Mouse (Mus musculus): ENCODE results near the gene Foxd1.

The Foxd1 gene

DNA sequence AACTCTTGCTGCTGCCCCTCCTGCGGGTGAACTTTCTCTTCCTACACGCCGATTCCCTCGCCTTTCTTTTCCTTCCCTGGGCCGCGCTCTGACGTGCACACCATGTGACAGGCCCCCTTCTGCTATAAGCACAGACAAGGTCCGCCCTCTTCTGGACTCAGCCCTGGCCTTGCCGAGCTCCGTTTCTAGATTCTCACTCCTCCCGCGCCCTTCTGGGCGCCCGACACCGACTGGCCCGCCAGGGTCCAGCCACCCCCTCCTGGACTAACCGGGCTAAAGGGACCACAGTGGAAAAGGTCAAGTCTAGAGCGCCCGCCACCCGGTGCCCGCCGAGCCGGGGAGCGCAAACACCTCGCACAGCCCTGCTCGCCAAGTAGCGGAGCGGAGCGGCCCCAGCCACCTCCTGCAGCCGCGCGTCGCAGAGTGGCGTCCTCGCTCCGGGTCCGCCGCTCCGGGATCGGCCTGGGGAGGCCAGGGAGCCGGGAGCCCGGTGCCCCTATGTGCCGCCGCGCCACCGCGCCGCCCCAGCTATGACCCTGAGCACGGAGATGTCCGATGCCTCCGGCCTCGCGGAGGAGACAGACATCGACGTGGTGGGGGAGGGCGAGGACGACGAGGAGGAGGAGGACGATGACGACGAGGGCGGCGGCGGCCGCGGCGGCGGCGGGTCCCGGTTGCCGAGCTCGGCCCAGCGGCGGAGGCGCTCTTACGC is at the start of gene Foxd1:
Gene Foxd1 (plus strand): TSS at position 153 of the 712 bp plus-strand sequence.
- DNase-seq (ENCODE audit: low spot score): peak; percentile 16

GRCm38 (mm10) chr13:98305257-98305656 is 48.8 kb upstream of the Foxd1 start:
- DNase-seq (ENCODE audit: low spot score): no peak

DNA sequence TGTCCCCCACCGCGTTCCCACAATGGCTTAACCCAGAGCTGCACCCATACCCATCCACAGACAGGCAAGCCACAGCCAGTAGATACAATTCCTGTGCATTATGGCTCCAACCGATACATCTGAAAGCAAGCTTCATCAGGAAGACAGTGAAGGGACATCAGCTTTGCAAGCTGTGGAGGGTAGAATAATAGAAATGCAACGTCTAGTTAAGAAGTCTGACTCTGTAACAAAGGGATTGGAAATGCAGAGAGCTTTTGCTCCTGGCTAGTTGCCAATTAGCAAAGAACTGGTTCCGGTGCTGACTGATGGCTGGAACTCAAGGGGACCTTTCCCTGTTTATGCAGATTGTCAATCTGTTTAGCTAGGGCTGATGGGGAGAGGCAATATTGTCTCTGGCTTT is 47.6 kb upstream of the Foxd1 start:
- DNase-seq (ENCODE audit: low spot score): no peak

GRCm38 (mm10) chr13:98306852-98307475 is 47.1 kb upstream of the Foxd1 start:
- DNase-seq (ENCODE audit: low spot score): no peak

- DNase-seq (ENCODE audit: low spot score): no peak
These were observed 46.0 kb upstream of the Foxd1 start for GRCm38 (mm10) chr13:98308004-98308403.

DNA sequence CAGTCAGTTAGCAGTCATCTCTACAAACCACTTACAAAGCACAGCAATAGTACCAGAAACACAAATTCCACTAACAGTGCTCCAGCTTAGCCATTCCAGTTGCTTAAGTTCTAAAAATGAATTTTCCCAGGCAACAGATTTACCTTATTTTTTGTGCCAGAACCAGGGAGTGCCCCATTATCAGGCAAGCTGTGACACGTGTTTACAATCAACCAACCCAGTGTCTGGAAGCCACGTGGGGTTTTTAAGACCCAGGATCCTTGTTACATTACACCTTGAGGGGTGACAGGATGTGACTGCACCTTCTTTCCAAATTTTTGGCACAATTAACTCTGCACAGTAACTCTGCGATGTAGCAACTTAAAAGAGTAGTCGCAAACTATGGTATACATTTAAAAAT is 45.3 kb upstream of the Foxd1 start:
- no peak for DNase-seq (ENCODE audit: low spot score)

GRCm38 (mm10) chr13:98311597-98311996 is 42.4 kb upstream of the Foxd1 start:
- no peak for DNase-seq (ENCODE audit: low spot score)

GRCm38 (mm10) chr13:98313631-98314030 is 40.4 kb upstream of the Foxd1 start:
- DNase-seq (ENCODE audit: low spot score): no peak

GRCm38 (mm10) chr13:98315124-98315523 is 38.9 kb upstream of the Foxd1 start:
- DNase-seq (ENCODE audit: low spot score): no peak

- no peak for DNase-seq (ENCODE audit: low spot score)
These were observed 37.9 kb upstream of the Foxd1 start for GRCm38 (mm10) chr13:98316140-98316479.

- peak; percentile 86 for DNase-seq (ENCODE audit: low spot score)
These were observed 37.4 kb upstream of the Foxd1 start, which contains the start of gene Btf3 for GRCm38 (mm10) chr13:98316480-98317245. Btf3 (minus strand) TSS chr13:98317006.

GRCm38 (mm10) chr13:98317246-98317677 is 36.8 kb upstream of the Foxd1 start:
- no peak for DNase-seq (ENCODE audit: low spot score)

- no peak for DNase-seq (ENCODE audit: low spot score)
These were observed 36.1 kb upstream of the Foxd1 start for GRCm38 (mm10) chr13:98317911-98318310.

- no peak for DNase-seq (ENCODE audit: low spot score)
These were observed 29.0 kb upstream of the Foxd1 start for GRCm38 (mm10) chr13:98325034-98325433.

GRCm38 (mm10) chr13:98332106-98332505 is 21.9 kb upstream of the Foxd1 start:
- DNase-seq (ENCODE audit: low spot score): no peak

GRCm38 (mm10) chr13:98336205-98336604 is 17.8 kb upstream of the Foxd1 start:
- no peak for DNase-seq (ENCODE audit: low spot score)

DNA sequence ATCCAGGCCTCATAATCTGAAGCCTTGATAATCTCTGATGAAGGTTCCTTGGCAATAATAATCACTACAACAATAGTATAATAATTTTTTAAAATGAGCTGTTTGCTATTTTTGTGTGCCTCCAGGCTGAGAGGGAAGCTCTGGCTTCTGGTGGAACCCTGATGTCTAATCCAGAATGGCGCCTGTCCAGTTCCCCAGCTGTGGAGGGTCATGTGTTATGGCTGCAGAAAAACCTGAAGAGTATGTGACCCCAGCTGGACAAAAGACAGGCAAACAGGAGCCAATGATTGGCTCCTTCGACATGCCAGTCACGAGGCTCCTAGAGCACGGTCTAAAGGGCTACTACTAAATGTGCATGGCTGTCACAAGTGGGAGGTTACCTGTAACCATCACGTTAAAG is 13.5 kb upstream of the Foxd1 start:
- no peak for DNase-seq (ENCODE audit: low spot score)

DNA sequence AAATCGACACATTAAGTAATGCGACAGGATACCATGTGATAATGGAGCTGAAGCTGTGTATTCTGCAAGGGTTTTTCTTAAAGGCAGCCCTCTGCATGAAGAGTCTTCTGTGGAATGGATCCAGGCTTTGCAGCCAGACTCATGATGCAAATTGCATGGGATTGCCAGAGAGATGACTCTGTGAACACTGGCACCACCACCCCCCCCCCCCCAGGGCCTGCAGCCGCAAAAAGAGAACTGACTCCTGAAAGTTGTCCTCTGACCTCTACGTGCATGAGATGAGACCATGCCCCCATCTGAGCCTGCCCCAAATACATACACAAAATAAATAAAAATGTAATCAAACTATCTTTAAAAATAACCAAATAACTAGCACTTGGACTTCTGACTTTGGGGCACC is 4.6 kb upstream of the Foxd1 start:
- no peak for DNase-seq (ENCODE audit: low spot score)

GRCm38 (mm10) chr13:98351527-98351926 is 2.5 kb upstream of the Foxd1 start:
- DNase-seq (ENCODE audit: low spot score): peak; percentile 31

- no peak for DNase-seq (ENCODE audit: low spot score)
These were observed 1.6 kb upstream of the Foxd1 start for GRCm38 (mm10) chr13:98352381-98352975.

DNA sequence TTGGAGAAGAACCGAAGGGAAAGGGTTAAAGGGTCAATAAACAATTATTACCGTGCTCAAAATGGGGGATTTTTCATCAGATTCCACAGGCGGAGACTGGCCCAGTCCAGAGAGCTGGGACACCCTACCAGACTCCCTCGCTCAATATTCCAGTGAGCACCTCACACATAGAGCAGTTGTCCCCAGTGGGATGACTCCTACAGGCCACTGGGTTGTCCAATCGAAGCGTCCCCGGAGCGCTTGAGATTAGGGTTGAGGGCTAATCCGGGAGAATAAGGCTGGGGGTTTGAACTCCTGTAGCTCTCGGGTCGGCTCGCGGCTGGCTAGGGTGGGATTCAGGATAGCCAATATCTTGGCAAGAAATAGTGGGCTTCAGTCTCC is 343 bp upstream of the Foxd1 start:
- no peak for DNase-seq (ENCODE audit: low spot score)

DNA sequence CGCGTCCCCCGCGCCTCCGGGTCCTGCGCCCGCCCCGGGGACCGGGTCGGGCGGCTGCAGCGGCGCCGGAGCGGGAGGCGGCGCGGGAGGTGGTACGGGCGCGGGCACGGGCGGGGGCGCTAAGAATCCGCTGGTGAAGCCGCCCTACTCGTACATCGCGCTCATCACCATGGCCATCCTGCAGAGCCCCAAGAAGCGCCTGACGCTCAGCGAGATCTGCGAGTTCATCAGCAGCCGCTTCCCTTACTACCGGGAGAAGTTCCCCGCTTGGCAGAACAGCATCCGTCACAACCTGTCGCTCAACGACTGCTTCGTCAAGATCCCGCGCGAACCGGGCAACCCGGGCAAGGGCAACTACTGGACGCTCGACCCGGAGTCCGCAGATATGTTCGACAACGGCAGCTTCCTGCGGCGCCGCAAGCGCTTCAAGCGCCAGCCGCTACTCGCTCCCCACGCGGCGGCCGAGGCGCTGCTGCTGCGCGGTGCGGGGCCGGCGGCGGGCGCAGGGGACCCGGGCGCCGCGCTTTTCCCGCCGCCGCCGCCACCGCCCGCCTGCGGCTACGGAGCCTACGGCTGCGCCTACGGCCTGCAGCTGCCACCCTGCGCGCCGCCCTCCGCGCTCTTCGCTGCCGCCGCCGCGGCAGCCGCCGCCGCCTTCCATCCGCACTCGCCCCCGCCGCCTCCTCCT is 973 bp downstream of the Foxd1 start:
- DNase-seq (ENCODE audit: low spot score): peak; percentile 13
